Mouse (Mus musculus) heart, embryonic 15.5 days (tissue): ENCODE results near the gene Cdh16. TPM values are rescaled to one million over a fixed set of nuclear protein-coding genes. Genes with fewer than 3 reads are reported as not detected.

Experiments used
- ATAC-seq: fragments of 200-750 bp; cut with Nextera tagmentation; replicated peaks from 2 replicates; pipeline ENCODE4 v1.8.0; 2017; ENCODE audit warnings: low read depth, moderate TSS enrichment; ENCODE audit not compliant: insufficient number of reproducible peaks, insufficient read depth, low FRiP score
- H3K27ac ChIP-seq: fragments of 300-500 bp; sonication (generic); 2 replicates; pipeline ENCODE4 v1.5.1; 2015; ENCODE audit warnings: mild to moderate bottlenecking, inconsistent platforms
- H3K27me3 ChIP-seq: fragments of 300-500 bp; sonication (generic); 2 replicates; pipeline ENCODE4 v1.6.1; 2015; ENCODE audit warnings: inconsistent platforms
- H3K36me3 ChIP-seq: fragments of 300-500 bp; sonication (generic); 2 replicates; pipeline ENCODE4 v1.6.1; 2015; ENCODE audit warnings: mild to moderate bottlenecking, inconsistent platforms
- H3K4me1 ChIP-seq: fragments of 300-500 bp; sonication (generic); replicated peaks from 2 replicates; pipeline ENCODE4 v1.6.1; 2015; ENCODE audit warnings: inconsistent platforms
- H3K4me2 ChIP-seq: fragments of 300-500 bp; sonication (generic); 2 replicates; pipeline ENCODE4 v1.6.1; 2015; ENCODE audit warnings: inconsistent platforms, mild to moderate bottlenecking, moderate library complexity
- H3K4me3 ChIP-seq: fragments of 300-500 bp; sonication (generic); 2 replicates; pipeline ENCODE4 v1.5.1; 2015; ENCODE audit warnings: mild to moderate bottlenecking, inconsistent platforms
- H3K9ac ChIP-seq: fragments of 300-500 bp; sonication (generic); 2 replicates; pipeline ENCODE4 v1.6.1; 2015; ENCODE audit warnings: mild to moderate bottlenecking, inconsistent platforms
- H3K9me3 ChIP-seq: fragments of 300-500 bp; sonication (generic); replicated peaks from 2 replicates; pipeline ENCODE4 v1.6.1; 2016; ENCODE audit warnings: inconsistent platforms
- WGBS: fragments of 180-500 bp; shearing (Covaris S2); methylation state at CpG from one replicate; pipeline ENCODE4 v1.1.7; 2015; ENCODE audit warnings: mixed read lengths; 5-methylcytosine and 5-hydroxymethylcytosine counted together
- polyA plus RNA-seq: library from polyadenylated mRNA; unstranded; fragments of >200 nt; fragmentation: Nextera tagmentation; extraction: Ambion mirVana; gene quantifications from 2 replicates; pipeline ENCODE4 v1.2.1, GENCODE M21; 2015

Gene Cdh16
- polyA plus RNA-seq, 1 experiment from 2014 or later, result 20.2 TPM

GRCm38 (mm10) chr8:104613119-104613518 lies 11.1 kb downstream of the Cdh16 start:
- H3K27me3 ChIP-seq, result no peaks in the 10 kb centered on the region
- H3K4me3 ChIP-seq, result no peak overlapping the region
- peaks cover 54% of the 10 kb centered on the region for H3K4me1 ChIP-seq
- H3K27ac ChIP-seq, result peak overlapping the region; percentile 98
- H3K9me3 ChIP-seq, result no peaks in the 10 kb centered on the region
- peak overlapping the region; percentile 34 for H3K4me2 ChIP-seq
- ATAC-seq, result no peak
- no peak overlapping the region; the same call in 1 of the 2 replicates for H3K9ac ChIP-seq
- 38% methylated on average over 4 of the region's 4 CpGs for WGBS
- no peaks in the 10 kb centered on the region for H3K36me3 ChIP-seq

- H3K9ac ChIP-seq, result no peak overlapping the region
- peaks cover 69% of the 10 kb centered on the region for H3K4me1 ChIP-seq
- H3K9me3 ChIP-seq, result no peaks in the 10 kb centered on the region
- 0 out of 2 replicates have a peak overlapping the region, but pooled peaks have one; percentile 8 for H3K4me2 ChIP-seq
- no peaks in the 10 kb centered on the region for H3K27me3 ChIP-seq
- H3K4me3 ChIP-seq, result no peak overlapping the region
- H3K36me3 ChIP-seq, result no peaks in the 10 kb centered on the region
- H3K27ac ChIP-seq, result peak overlapping the region; percentile 98
- 16% methylated on average over 4 of the region's 4 CpGs for WGBS
- ATAC-seq, result peak; percentile 15; the same call in 1 of the 2 replicates
Observed at GRCm38 (mm10) chr8:104611613-104612012, 12.6 kb downstream of the Cdh16 start.

DNA sequence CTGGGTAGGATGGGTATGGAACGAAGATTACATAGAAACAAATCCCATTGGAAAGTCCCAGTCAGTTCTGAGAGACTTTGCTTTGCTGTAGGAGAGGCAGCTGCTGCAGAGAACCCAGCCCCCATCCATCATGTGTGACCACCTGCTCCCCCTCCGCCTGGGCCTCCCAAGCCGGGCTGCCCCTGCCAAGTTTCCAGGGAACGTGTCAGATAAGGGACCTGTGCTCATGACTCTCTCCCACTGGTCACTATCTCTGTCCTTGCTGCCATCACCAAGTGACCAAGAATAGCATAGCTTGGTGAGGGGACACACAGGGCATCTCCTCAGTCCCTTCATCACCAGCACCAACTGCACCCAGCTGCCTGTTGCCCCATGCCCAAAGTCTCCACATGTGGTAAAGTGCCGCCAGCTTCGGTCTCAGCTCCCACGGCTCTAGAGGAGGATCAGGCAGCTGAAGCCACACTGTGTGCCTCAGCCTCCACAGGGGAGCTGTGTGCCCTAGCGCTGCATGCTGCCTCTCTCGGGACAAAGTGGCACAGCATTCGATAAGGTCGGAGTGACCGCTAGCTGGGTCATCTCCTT lies 13.9 kb downstream of the Cdh16 start:
- Histone ChIP-seq H3K9me3 (no peaks in the 10 kb centered on the region), H3K9ac (0 out of 2 replicates have a peak overlapping the region, but pooled peaks have one; percentile 39), H3K4me2 (peak overlapping the region; percentile 51), H3K4me1 (peaks cover 82% of the 10 kb centered on the region), H3K27ac (peak overlapping the region; percentile 98), H3K36me3 (no peaks in the 10 kb centered on the region), H3K4me3 (no peak overlapping the region), H3K27me3 (no peaks in the 10 kb centered on the region)
- ATAC-seq, result peak; percentile 75
- WGBS, result 34% methylated on average over 12 of the region's 12 CpGs

GRCm38 (mm10) chr8:104609222-104609621 lies 15.0 kb downstream of the Cdh16 start:
- peak; percentile 71 for ATAC-seq
- 0 out of 2 replicates have a peak overlapping the region, but pooled peaks have one; percentile 14 for H3K9ac ChIP-seq
- WGBS, result 43% methylated on average over 8 of the region's 8 CpGs

GRCm38 (mm10) chr8:104607944-104608343 lies 16.3 kb downstream of the Cdh16 start:
- Histone ChIP-seq H3K4me2 (peak overlapping the region; percentile 56), H3K4me1 (peaks cover 84% of the 10 kb centered on the region), H3K36me3 (no peaks in the 10 kb centered on the region), H3K9ac (no peak overlapping the region), H3K4me3 (no peak overlapping the region), H3K27ac (peak overlapping the region; percentile 98), H3K27me3 (no peaks in the 10 kb centered on the region), H3K9me3 (no peaks in the 10 kb centered on the region)
- 43% methylated on average over 2 of the region's 2 CpGs for WGBS
- ATAC-seq, result no peak

More at GRCm38 (mm10) chr8:104609222-104609621, 15.0 kb downstream of the Cdh16 start:
- Histone ChIP-seq H3K4me3 (peak overlapping the region; percentile 36), H3K36me3 (no peaks in the 10 kb centered on the region), H3K27ac (peak overlapping the region; percentile 98), H3K4me1 (peaks cover 87% of the 10 kb centered on the region), H3K9me3 (no peaks in the 10 kb centered on the region), H3K27me3 (no peaks in the 10 kb centered on the region), H3K4me2 (peak overlapping the region; percentile 56)

DNA sequence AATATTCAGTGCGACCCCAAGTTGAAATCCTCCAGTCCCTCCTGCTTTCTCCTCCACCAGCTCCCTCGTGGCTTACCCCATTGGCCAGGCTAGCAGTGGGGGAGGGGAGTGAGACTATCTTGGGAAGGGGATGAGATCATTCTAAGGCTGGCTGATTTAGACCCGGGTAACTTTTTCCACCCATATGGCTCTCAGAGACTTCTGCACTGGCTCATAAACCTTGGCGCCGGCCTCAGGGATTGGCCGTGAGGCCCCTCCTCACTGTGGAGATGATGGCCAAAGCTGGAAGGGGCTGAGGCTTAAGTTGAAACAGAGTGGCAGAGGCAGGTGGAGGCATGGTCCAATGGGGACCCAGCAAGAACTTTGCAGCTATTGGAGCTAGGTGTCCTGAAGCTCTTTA lies 17.9 kb downstream of the Cdh16 start:
- 9% methylated on average over 6 of the region's 6 CpGs for WGBS
- peak overlapping the region; percentile 98 for H3K27ac ChIP-seq
- H3K9me3 ChIP-seq, result no peaks in the 10 kb centered on the region
- no peak overlapping the region for H3K4me2 ChIP-seq
- H3K27me3 ChIP-seq, result no peaks in the 10 kb centered on the region
- no peaks in the 10 kb centered on the region for H3K36me3 ChIP-seq
- peak overlapping the region; percentile 15; the same call in 1 of the 2 replicates for H3K9ac ChIP-seq
- no peak overlapping the region for H3K4me3 ChIP-seq
- no peak; the same call in 1 of the 2 replicates for ATAC-seq
- H3K4me1 ChIP-seq, result peaks cover 83% of the 10 kb centered on the region

DNA sequence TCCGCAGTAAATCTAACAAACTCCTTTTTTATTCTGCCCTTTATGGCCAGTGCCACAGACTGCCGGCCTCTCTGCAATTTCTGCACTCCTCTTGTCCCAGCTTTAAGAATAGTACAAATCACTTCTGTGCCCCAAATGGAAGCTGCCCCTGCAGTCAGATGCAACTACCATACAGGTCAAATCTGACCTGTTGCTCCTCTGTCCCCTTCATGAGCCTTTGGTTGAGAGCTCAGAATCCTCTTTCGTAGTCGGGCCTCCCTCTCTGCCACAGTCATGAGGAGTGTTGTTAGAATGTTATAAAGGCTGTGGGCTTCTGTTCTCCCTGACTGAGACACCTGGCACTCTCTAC lies 21.0 kb downstream of the Cdh16 start:
- Histone ChIP-seq H3K36me3 (no peaks in the 10 kb centered on the region), H3K9ac (peak overlapping the region; percentile 26), H3K27ac (peak overlapping the region; percentile 77), H3K27me3 (no peaks in the 10 kb centered on the region), H3K9me3 (no peaks in the 10 kb centered on the region), H3K4me3 (no peak overlapping the region), H3K4me1 (peaks cover 62% of the 10 kb centered on the region), H3K4me2 (peak overlapping the region; percentile 71; the same call in 1 of the 2 replicates)
- 50% methylated on average over 4 of the region's 4 CpGs for WGBS
- no peak for ATAC-seq

DNA sequence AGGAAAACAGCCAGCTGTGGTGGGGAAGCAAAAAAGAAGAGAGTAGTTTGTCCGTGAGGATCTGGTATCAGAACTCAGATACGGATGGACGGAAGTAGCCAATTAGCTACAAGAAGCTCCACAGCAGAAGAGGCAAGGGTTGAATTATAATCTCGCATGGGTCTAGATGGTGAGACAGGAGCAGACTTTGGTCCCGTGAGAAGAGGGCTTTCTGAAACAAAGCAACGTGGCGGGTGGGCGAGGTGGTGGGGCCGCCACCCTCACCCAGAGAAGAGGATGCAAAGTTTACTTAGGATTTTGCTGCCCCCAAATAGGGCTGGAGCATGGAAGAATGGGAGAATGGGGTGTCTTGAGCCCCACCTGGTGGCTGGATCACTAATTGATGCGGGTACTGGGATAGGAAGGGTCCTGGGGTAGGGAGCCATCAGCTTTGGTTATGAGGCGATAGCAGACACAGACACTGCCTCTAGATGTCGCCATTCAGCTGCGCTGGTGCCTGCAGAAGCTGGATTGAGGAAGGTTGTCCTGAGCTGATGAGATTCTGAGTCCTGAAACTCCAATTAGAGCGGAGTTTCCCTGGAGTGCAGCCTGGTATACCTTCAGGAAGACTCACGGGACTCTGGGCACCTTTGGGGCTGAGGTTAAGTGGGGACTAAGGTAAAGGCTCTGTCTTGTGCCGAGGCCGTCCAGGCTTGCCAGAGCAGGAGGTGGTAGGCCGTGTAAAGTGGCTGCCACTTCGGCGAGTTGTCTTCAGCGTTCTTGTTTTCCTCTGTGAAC lies 21.5 kb downstream of the Cdh16 start:
- Histone ChIP-seq H3K27ac (peak overlapping the region; percentile 77), H3K4me1 (peaks cover 56% of the 10 kb centered on the region), H3K4me3 (peak overlapping the region; percentile 39), H3K4me2 (peak overlapping the region; percentile 71), H3K36me3 (no peaks in the 10 kb centered on the region), H3K27me3 (no peaks in the 10 kb centered on the region), H3K9ac (peak overlapping the region; percentile 29), H3K9me3 (no peaks in the 10 kb centered on the region)
- 17% methylated on average over 21 of the region's 21 CpGs for WGBS
- peak; percentile 82 for ATAC-seq

GRCm38 (mm10) chr8:104601941-104602371 lies 22.2 kb downstream of the Cdh16 start:
- Histone ChIP-seq H3K4me3 (peak overlapping the region; percentile 39), H3K27ac (peak overlapping the region; percentile 54), H3K9ac (peak overlapping the region; percentile 29), H3K4me1 (peaks cover 49% of the 10 kb centered on the region), H3K4me2 (peak overlapping the region; percentile 71), H3K36me3 (no peaks in the 10 kb centered on the region; the same call in 1 of the 2 replicates), H3K27me3 (no peaks in the 10 kb centered on the region), H3K9me3 (no peaks in the 10 kb centered on the region)
- ATAC-seq, result peak; percentile 21; the same call in 1 of the 2 replicates
- WGBS, result under 1% methylated on average over 12 of the region's 12 CpGs

- H3K9ac ChIP-seq, result peak overlapping the region; percentile 6; the same call in 1 of the 2 replicates
- H3K27ac ChIP-seq, result no peak overlapping the region
- H3K9me3 ChIP-seq, result no peaks in the 10 kb centered on the region
- peaks cover 43% of the 10 kb centered on the region for H3K4me1 ChIP-seq
- WGBS, result 31% methylated on average over 7 of the region's 7 CpGs
- no peaks in the 10 kb centered on the region; the same call in 1 of the 2 replicates for H3K36me3 ChIP-seq
- no peaks in the 10 kb centered on the region for H3K27me3 ChIP-seq
- ATAC-seq, result no peak
- peak overlapping the region; percentile 71 for H3K4me2 ChIP-seq
- H3K4me3 ChIP-seq, result peak overlapping the region; percentile 39; the same call in 1 of the 2 replicates
Observed at GRCm38 (mm10) chr8:104601386-104601785, 22.8 kb downstream of the Cdh16 start.

DNA sequence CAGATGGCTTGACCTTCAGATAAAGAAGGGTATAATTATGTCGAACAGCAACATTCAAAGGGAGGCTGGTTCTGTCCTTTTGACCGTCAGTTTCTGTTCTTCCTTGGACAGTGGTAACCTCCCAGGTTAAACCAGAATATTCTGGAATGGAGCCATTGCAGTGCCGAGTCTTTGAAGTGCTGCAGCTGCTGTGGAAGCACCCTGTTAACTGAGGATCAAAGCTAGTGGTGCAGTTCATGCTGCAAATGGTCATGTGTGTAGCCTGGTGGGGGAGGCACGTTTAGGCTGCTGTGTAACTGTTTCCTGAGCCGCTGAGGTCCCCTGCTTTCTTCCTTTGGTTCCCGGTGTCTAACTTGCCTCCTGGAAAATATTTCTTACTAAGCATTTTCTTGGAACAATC lies 25.7 kb downstream of the Cdh16 start:
- Histone ChIP-seq H3K4me3 (no peak overlapping the region), H3K4me2 (no peak overlapping the region), H3K27me3 (no peaks in the 10 kb centered on the region), H3K9me3 (no peaks in the 10 kb centered on the region), H3K27ac (no peak overlapping the region), H3K36me3 (peaks cover 13% of the 10 kb centered on the region), H3K9ac (no peak overlapping the region), H3K4me1 (peaks cover 20% of the 10 kb centered on the region)
- WGBS, result 44% methylated on average over 6 of the region's 6 CpGs
- ATAC-seq, result no peak
